Mouse (Mus musculus) C2C12 (cell line): ENCODE data around the gene Barhl1. TPM values are rescaled to one million over a fixed set of nuclear protein-coding genes. Genes with fewer than 3 reads are reported as not detected.

Experiments used
- H3K27me3 ChIP-seq: one replicate; pipeline ENCODE4 v1.6.1; 2011; ENCODE audit not compliant: control insufficient read depth, insufficient read depth, insufficient read length
- H3K36me3 ChIP-seq: one replicate; pipeline ENCODE4 v1.6.1; 2011; ENCODE audit not compliant: control insufficient read depth, insufficient read depth
- H3K4me3 ChIP-seq: one replicate; pipeline ENCODE4 v1.5.1; 2011; ENCODE audit warnings: mild to moderate bottlenecking, control low read depth; ENCODE audit not compliant: poor library complexity, insufficient read depth, severe bottlenecking
- H3K79me2 ChIP-seq: one replicate; pipeline ENCODE4 v1.6.1; 2011; ENCODE audit not compliant: control insufficient read depth, insufficient read depth
- H3K79me3 ChIP-seq: one replicate; pipeline ENCODE4 v1.6.1; 2011; ENCODE audit warnings: low read depth, control low read depth
- H3ac ChIP-seq: one replicate; pipeline ENCODE3; 2011; ENCODE audit warnings: low read depth; ENCODE audit not compliant: control insufficient read depth, insufficient read length
- CEBPB ChIP-seq: IDR thresholded peaks from one replicate; pipeline ENCODE4 v1.6.1; 2011; ENCODE audit warnings: low read depth, mild to moderate bottlenecking, control low read depth, moderate library complexity
- CTCF ChIP-seq: IDR thresholded peaks from one replicate; pipeline ENCODE4 v1.5.1; 2011; ENCODE audit not compliant: control insufficient read depth, insufficient read depth, insufficient read length
- FOSL1 ChIP-seq: IDR thresholded peaks from one replicate; pipeline ENCODE4 v1.8.0; 2011; ENCODE audit warnings: mild to moderate bottlenecking, low read length; ENCODE audit not compliant: poor library complexity, insufficient read depth, severe bottlenecking
- MAX ChIP-seq: IDR thresholded peaks from one replicate; pipeline ENCODE4 v1.6.1; 2011; ENCODE audit warnings: mild to moderate bottlenecking, control low read depth
- MYOD1 ChIP-seq: IDR thresholded peaks from one replicate; pipeline ENCODE4 v1.6.1; 2011; ENCODE audit warnings: low read depth; ENCODE audit not compliant: control insufficient read depth, insufficient read length
- MYOG ChIP-seq: IDR thresholded peaks from one replicate; pipeline ENCODE4 v1.6.1; 2011; ENCODE audit not compliant: control insufficient read depth, insufficient read length; ENCODE audit errors: extremely low read depth
- USF1 ChIP-seq: IDR thresholded peaks from one replicate; pipeline ENCODE4 v1.6.1; 2011; ENCODE audit warnings: low read depth, mild to moderate bottlenecking, control low read depth, moderate library complexity
- polyA plus RNA-seq: library from polyadenylated mRNA; unstranded; fragments of >200 nt; fragmentation: generic; extraction: Trizol; gene quantifications from one replicate; pipeline ENCODE4 v1.2.1, GENCODE M21; 2012; ENCODE audit warnings: missing spikeins

Gene Barhl1
- polyA plus RNA-seq, 1 experiment: 0.01 TPM

GRCm38 (mm10) chr2:28915104-28915738 lies 1.2 kb downstream of the Barhl1 start:
- no peaks in the 10 kb centered on the region for H3K79me3 ChIP-seq
- H3K27me3 ChIP-seq: peaks cover 12% of the 10 kb centered on the region
- H3K79me2 ChIP-seq: no peaks in the 10 kb centered on the region
- TF ChIP-seq MYOG (no peak), CTCF (no peak), MAX (no peak), FOSL1 (no peak), USF1 (no peak), CEBPB (no peak), MYOD1 (no peak)
- no peak overlapping the region for H3ac ChIP-seq
- no peak overlapping the region for H3K4me3 ChIP-seq
- H3K36me3 ChIP-seq: no peaks in the 10 kb centered on the region

- no peaks in the 10 kb centered on the region for H3K79me2 ChIP-seq
- H3K36me3 ChIP-seq: no peaks in the 10 kb centered on the region
- H3K4me3 ChIP-seq: no peak overlapping the region
- no peak overlapping the region for H3ac ChIP-seq
- TF ChIP-seq MAX: no peak
- peaks cover 7% of the 10 kb centered on the region for H3K27me3 ChIP-seq
- H3K79me3 ChIP-seq: no peaks in the 10 kb centered on the region
Measured at GRCm38 (mm10) chr2:28914121-28914520, 2.3 kb downstream of the Barhl1 start.

GRCm38 (mm10) chr2:28912961-28913360 lies 3.5 kb downstream of the Barhl1 start:
- TF ChIP-seq MYOG: no peak
- TF ChIP-seq MYOD1: no peak
- no peak for TF ChIP-seq MAX
- no peak for TF ChIP-seq CEBPB
- TF ChIP-seq FOSL1: no peak
- Histone ChIP-seq H3K27me3 (peaks cover 4% of the 10 kb centered on the region), H3K4me3 (no peak overlapping the region), H3ac (no peak overlapping the region), H3K79me2 (no peaks in the 10 kb centered on the region), H3K79me3 (no peaks in the 10 kb centered on the region), H3K36me3 (no peaks in the 10 kb centered on the region)

- H3K4me3 ChIP-seq: no peak overlapping the region
Measured at GRCm38 (mm10) chr2:28912039-28912700, 4.3 kb downstream of the Barhl1 start.

GRCm38 (mm10) chr2:28911331-28912038 lies 5.0 kb downstream of the Barhl1 start:
- Histone ChIP-seq H3K36me3 (peaks cover 2% of the 10 kb centered on the region), H3K4me3 (no peak overlapping the region), H3ac (no peak overlapping the region), H3K27me3 (no peaks in the 10 kb centered on the region), H3K79me3 (no peaks in the 10 kb centered on the region), H3K79me2 (no peaks in the 10 kb centered on the region)
- TF ChIP-seq MYOD1 (no peak), USF1 (no peak), MYOG (no peak), MAX (no peak), CEBPB (no peak), FOSL1 (no peak), CTCF (no peak)

More at GRCm38 (mm10) chr2:28912039-28912700, 4.3 kb downstream of the Barhl1 start:
- H3K36me3 ChIP-seq: no peaks in the 10 kb centered on the region
- no peaks in the 10 kb centered on the region for H3K79me3 ChIP-seq
- H3K27me3 ChIP-seq: no peaks in the 10 kb centered on the region
- no peak overlapping the region for H3ac ChIP-seq
- TF ChIP-seq USF1 (no peak), FOSL1 (no peak), CEBPB (no peak), MAX (no peak), CTCF (no peak), MYOG (no peak), MYOD1 (no peak)
- no peaks in the 10 kb centered on the region for H3K79me2 ChIP-seq
